Mouse (Mus musculus) fat pad, adult 2 months (tissue): ENCODE data around the gene Rasl11b.

Experiments
- DNase-seq: peaks from one replicate; pipeline ENCODE4 v3.0.0-alpha.2; 2011; ENCODE audit warnings: low read depth, low spot score; ENCODE audit errors: extremely low read depth

Rasl11b gene

DNA sequence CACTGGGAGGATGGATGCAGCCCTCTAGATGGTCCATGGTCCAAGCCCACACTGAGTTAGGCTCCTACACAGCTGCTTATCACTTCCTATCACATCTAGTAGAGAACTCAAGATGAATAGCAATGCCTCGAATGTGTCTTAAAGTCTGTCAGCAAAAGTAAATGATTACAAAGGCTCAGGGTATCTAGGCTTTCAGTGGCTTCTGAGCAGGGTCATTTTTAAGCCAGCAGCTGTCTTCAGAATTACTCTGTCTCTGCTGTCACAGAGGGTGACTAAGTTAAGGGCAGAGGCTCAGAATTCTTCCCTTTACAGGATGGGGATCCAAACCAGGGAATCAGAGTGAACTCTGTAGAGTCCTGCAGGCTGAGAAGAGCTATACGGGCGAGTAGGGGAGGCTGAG is 51.9 kb downstream of the Rasl11b start:
- DNase-seq, result no peak
